Mouse (Mus musculus): ENCODE measurements at regions not wholly inside any gene's neighbourhood (a gene's known extent, or its start where the extent isn't known, plus 50 kb on each side); places are given as distances from the start of the nearest gene placed in this dataset.

DNA sequence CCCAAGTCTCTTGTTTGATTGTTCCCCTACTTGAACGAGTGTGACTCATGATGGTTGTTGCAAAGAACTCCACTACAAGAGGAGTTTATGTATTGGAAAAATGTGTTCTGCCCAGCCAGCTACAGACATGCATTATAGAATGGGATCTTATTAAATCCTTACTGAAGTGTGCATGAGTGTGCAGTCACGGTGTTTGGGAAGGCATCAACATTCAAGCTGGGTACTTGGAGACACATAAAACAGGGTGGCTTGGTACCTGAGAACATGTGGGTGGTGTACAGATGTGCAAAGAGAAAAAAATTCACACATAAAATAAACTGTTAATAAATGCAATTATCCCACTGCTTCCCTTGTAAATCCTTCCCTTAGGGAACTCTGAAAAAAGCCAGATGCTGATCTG lies 443.2 kb upstream of the Klf12 start:
- H3K4me3 ChIP-seq (ENCODE audit: extremely low read depth, insufficient read depth, insufficient read length) = no peak overlapping the region
- no peaks in the 10 kb centered on the region for H3K27me3 ChIP-seq (ENCODE audit: control insufficient read depth, insufficient read depth, low read length)
- DNase-seq (ENCODE audit: low read depth in 1 of 2, low spot score in 2 of 2) = no peak
- TF ChIP-seq CTCF (IDR thresholded peaks at IDR 0.05; ENCODE audit: extremely low read depth, insufficient read depth, insufficient read length, insufficient replicate concordance) = no peak
- TF ChIP-seq POLR2A (IDR thresholded peaks at IDR 0.05; ENCODE audit: low read depth, low read length) = no peak
- no peak overlapping the region for H3K27ac ChIP-seq (ENCODE audit: insufficient read depth, low read length)
- no peaks in the 10 kb centered on the region for H3K4me1 ChIP-seq (ENCODE audit: control insufficient read depth, insufficient read depth, insufficient read length)
- no peaks in the 10 kb centered on the region for H3K36me3 ChIP-seq (ENCODE audit: control insufficient read depth, insufficient read depth, low read length)
- 75% methylated on average over 2 of the region's 2 CpGs for WGBS

DNA sequence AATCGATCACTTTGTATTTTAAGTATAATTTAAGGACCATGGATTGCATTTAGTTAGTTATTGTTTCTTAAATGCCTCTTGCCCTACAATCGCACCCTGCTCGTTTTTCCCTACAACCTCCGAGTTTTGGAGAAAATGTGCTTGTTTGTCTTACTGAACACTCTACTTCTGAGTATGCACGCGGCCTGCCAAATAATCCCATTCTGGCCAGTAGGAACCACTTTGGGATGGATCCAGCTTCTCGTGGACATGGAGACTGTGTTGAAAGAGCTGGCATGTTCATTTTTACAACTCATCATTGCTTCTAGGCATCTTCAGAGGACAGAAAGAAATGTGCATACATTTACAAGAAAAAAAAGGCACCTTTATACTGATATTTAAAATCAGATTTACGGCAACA lies 440.5 kb upstream of the Klf12 start:
- no peaks in the 10 kb centered on the region for H3K27me3 ChIP-seq (ENCODE audit: control insufficient read depth, insufficient read depth, low read length)
- WGBS = 85% methylated on average over 8 of the region's 8 CpGs

DNA sequence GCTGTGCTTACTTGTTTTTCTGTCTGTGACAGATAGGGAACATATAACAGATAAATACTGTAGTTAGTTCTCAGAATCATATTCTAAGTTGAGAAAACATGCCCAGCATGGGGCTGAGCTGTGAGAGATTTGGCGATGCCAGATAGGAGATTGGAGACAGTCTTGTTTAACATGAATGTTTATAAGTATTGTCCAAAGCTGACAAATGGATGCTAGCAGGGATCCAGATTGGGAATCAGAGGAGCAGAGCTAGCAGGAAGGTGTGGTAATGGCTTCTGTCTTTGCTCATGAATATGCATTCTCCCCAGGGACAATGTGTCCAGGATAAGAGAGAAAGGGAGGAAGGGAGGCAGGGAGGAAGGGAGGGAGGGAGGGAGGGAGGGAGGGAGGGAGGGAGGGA lies 436.2 kb upstream of the Klf12 start:
- no peak for DNase-seq (ENCODE audit: low read depth in 1 of 2, low spot score in 2 of 2)
- Histone ChIP-seq H3K4me3 (ENCODE audit: extremely low read depth, insufficient read depth, insufficient read length) (no peak overlapping the region), H3K27ac (ENCODE audit: insufficient read depth, low read length) (no peak overlapping the region), H3K27me3 (ENCODE audit: control insufficient read depth, insufficient read depth, low read length) (no peaks in the 10 kb centered on the region), H3K4me1 (ENCODE audit: control insufficient read depth, insufficient read depth, insufficient read length) (no peaks in the 10 kb centered on the region), H3K36me3 (ENCODE audit: control insufficient read depth, insufficient read depth, low read length) (no peaks in the 10 kb centered on the region)
- 74% methylated on average over 1 of the region's 1 CpGs for WGBS
- TF ChIP-seq CTCF (IDR thresholded peaks at IDR 0.05; ENCODE audit: extremely low read depth, insufficient read depth, insufficient read length, insufficient replicate concordance) = no peak
- no peak for TF ChIP-seq POLR2A (IDR thresholded peaks at IDR 0.05; ENCODE audit: low read depth, low read length)

More for the DNA sequence above, 440.5 kb upstream of the Klf12 start:
- H3K4me3 ChIP-seq (ENCODE audit: extremely low read depth, insufficient read depth, insufficient read length) = no peak overlapping the region
- H3K27ac ChIP-seq (ENCODE audit: insufficient read depth, low read length) = no peak overlapping the region
- TF ChIP-seq POLR2A (IDR thresholded peaks at IDR 0.05; ENCODE audit: low read depth, low read length) (no peak), CTCF (IDR thresholded peaks at IDR 0.05; ENCODE audit: extremely low read depth, insufficient read depth, insufficient read length, insufficient replicate concordance) (no peak)
- DNase-seq (ENCODE audit: low read depth in 1 of 2, low spot score in 2 of 2) = no peak
- H3K4me1 ChIP-seq (ENCODE audit: control insufficient read depth, insufficient read depth, insufficient read length) = no peaks in the 10 kb centered on the region
- H3K36me3 ChIP-seq (ENCODE audit: control insufficient read depth, insufficient read depth, low read length) = no peaks in the 10 kb centered on the region

DNA sequence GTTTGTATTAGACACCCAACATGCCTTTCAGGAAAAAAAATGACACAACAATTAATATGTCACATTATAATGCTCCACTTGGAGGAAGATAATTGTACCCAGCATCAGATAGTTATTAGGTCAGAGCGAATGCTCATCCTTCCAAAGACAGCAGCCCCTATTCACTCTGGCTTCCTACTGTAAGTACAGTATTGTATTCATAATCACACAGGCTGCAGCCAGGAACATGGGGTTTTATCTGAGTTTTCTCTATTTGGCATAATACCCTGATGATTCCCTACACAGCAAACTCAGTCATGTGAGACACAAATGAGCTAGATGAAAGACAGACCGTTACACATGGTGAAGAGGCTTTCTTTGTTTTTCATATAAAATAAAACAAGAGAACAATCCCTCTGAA lies 430.5 kb upstream of the Klf12 start:
- Histone ChIP-seq H3K36me3 (ENCODE audit: control insufficient read depth, insufficient read depth, low read length) (no peaks in the 10 kb centered on the region), H3K27ac (ENCODE audit: insufficient read depth, low read length) (no peak overlapping the region), H3K4me3 (ENCODE audit: extremely low read depth, insufficient read depth, insufficient read length) (no peak overlapping the region), H3K27me3 (ENCODE audit: control insufficient read depth, insufficient read depth, low read length) (no peaks in the 10 kb centered on the region), H3K4me1 (ENCODE audit: control insufficient read depth, insufficient read depth, insufficient read length) (no peaks in the 10 kb centered on the region)
- WGBS = 85% methylated on average over 2 of the region's 2 CpGs
- DNase-seq (ENCODE audit: low read depth in 1 of 2, low spot score in 2 of 2) = no peak
- TF ChIP-seq CTCF (IDR thresholded peaks at IDR 0.05; ENCODE audit: extremely low read depth, insufficient read depth, insufficient read length, insufficient replicate concordance) (no peak), POLR2A (IDR thresholded peaks at IDR 0.05; ENCODE audit: low read depth, low read length) (no peak)

DNA sequence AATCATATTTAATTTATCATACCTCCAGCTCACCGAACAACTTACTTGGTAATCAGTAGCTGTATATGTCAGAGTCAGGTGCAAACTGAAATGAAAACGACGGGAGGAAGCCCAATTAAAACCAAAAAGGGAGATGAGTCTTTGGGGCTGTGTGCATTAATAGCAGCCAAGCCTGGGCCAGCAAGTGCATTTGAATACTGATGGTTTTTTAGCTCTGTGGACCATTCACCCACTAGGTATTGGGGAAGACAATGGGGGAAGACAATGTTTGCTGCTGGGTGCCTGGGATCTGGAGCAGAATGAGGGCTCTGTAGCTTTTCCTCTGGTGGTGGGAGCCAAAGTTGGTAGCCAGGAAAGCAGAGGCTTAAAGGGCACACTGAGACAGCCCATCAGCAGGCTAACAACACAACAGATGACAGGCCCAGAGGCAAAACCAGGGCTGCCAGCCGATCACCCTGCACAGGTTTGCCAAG lies 429.6 kb upstream of the Klf12 start:
- DNase-seq (ENCODE audit: low read depth in 1 of 2, low spot score in 2 of 2) = no peak
- Histone ChIP-seq H3K36me3 (ENCODE audit: control insufficient read depth, insufficient read depth, low read length) (no peaks in the 10 kb centered on the region), H3K4me1 (ENCODE audit: control insufficient read depth, insufficient read depth, insufficient read length) (no peaks in the 10 kb centered on the region), H3K27ac (ENCODE audit: insufficient read depth, low read length) (no peak overlapping the region), H3K27me3 (ENCODE audit: control insufficient read depth, insufficient read depth, low read length) (no peaks in the 10 kb centered on the region), H3K4me3 (ENCODE audit: extremely low read depth, insufficient read depth, insufficient read length) (no peak overlapping the region)
- TF ChIP-seq POLR2A (IDR thresholded peaks at IDR 0.05; ENCODE audit: low read depth, low read length) (no peak), CTCF (IDR thresholded peaks at IDR 0.05; ENCODE audit: extremely low read depth, insufficient read depth, insufficient read length, insufficient replicate concordance) (no peak)
- WGBS = 88% methylated on average over 4 of the region's 4 CpGs

DNA sequence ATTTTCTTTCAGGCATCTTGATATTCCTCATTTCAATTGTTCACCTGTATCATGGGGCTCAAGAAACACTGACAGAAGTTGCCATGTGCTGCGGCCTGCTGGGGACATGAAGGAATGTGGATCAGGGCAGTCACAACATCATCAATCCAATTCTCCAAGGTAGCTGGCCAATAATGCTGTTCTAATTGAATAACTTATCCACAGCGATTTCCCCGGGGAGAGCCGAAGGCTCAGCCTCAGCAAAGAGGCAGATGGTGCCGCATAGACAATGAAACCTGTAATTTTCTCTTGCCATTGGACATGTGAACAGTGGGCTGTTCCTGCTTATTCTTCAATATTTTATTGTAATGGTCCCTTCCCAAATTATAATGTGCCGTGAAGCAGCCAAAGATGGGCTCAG lies 429.1 kb upstream of the Klf12 start:
- Histone ChIP-seq H3K4me1 (ENCODE audit: control insufficient read depth, insufficient read depth, insufficient read length) (no peaks in the 10 kb centered on the region), H3K27ac (ENCODE audit: insufficient read depth, low read length) (no peak overlapping the region), H3K4me3 (ENCODE audit: extremely low read depth, insufficient read depth, insufficient read length) (no peak overlapping the region), H3K27me3 (ENCODE audit: control insufficient read depth, insufficient read depth, low read length) (no peaks in the 10 kb centered on the region), H3K36me3 (ENCODE audit: control insufficient read depth, insufficient read depth, low read length) (no peaks in the 10 kb centered on the region)
- TF ChIP-seq CTCF (IDR thresholded peaks at IDR 0.05; ENCODE audit: extremely low read depth, insufficient read depth, insufficient read length, insufficient replicate concordance) = no peak
- no peak for TF ChIP-seq POLR2A (IDR thresholded peaks at IDR 0.05; ENCODE audit: low read depth, low read length)
- WGBS = 91% methylated on average over 6 of the region's 6 CpGs
- no peak for DNase-seq (ENCODE audit: low read depth in 1 of 2, low spot score in 2 of 2)

DNA sequence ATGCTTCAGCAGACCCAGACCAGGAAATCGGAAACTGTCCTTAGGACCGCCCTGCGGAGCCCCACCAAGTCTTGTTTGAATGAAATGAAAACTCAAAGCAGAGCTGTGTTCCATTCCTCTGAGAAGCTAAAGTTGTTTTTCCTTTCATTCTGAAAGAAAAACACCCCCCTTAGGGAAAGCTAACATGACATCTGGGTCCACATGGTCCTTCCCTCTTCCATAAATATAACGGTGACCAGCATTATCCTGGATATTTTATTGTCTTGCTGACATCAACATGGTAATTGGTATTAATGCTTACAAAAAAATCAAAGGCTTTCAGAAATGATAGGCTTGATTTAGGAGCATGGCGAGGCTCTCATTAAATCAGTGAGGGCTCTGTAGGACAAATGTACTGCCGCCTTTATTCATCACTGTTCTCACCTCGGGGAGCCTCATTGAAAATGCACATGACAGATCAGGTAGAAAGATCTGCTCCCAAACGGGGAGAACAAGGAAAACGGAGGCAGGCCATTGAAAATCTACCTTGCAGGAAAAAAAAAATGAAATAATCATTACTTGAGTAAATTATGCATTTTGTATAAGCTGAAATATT lies 381.0 kb upstream of the Klf12 start:
- H3K36me3 ChIP-seq (ENCODE audit: control insufficient read depth, insufficient read depth, low read length) = no peaks in the 10 kb centered on the region
- TF ChIP-seq CTCF (IDR thresholded peaks at IDR 0.05; ENCODE audit: extremely low read depth, insufficient read depth, insufficient read length, insufficient replicate concordance) (no peak), POLR2A (IDR thresholded peaks at IDR 0.05; ENCODE audit: low read depth, low read length) (no peak)
- DNase-seq (ENCODE audit: low read depth in 1 of 2, low spot score in 2 of 2) = no peak
- no peaks in the 10 kb centered on the region for H3K4me1 ChIP-seq (ENCODE audit: control insufficient read depth, insufficient read depth, insufficient read length)
- H3K27me3 ChIP-seq (ENCODE audit: control insufficient read depth, insufficient read depth, low read length) = no peaks in the 10 kb centered on the region
- H3K4me3 ChIP-seq (ENCODE audit: extremely low read depth, insufficient read depth, insufficient read length) = no peak overlapping the region
- WGBS = 76% methylated on average over 9 of the region's 9 CpGs
- no peak overlapping the region for H3K27ac ChIP-seq (ENCODE audit: insufficient read depth, low read length)

Measured in spleen, adult 2 months (tissue).